Mouse (Mus musculus): ENCODE data around the gene Ctrl. TPM values are rescaled to one million over a fixed set of nuclear protein-coding genes. Genes with fewer than 3 reads are reported as not detected.
"Not testable (repeated sequence)": the region's sequence is repeated elsewhere in the genome, so short reads cannot be mapped to it uniquely, and the experiment has no call there.

The Ctrl gene
- 1 to 10 TPM; 3.0 to 4.1 (median 3.4) TPM for polyA plus RNA-seq (2017; shearing (Covaris generic))

- no peak for ATAC-seq
Measured at GRCm38 (mm10) chr8:105933762-105934161, at the start of gene Ctrl. TSS of gene Ctrl (minus strand) at chr8:105933862.

- not testable (repeated sequence) for ATAC-seq
Measured at GRCm38 (mm10) chr8:105983406-105983805, 49.7 kb upstream of the Ctrl start.

GRCm38 (mm10) chr8:105981146-105981545 lies 47.5 kb upstream of the Ctrl start:
- ATAC-seq = no peak

GRCm38 (mm10) chr8:105979325-105979724 lies 45.7 kb upstream of the Ctrl start, which contains the start of gene Dpep3:
TSS of gene Dpep3 (minus strand) at chr8:105979429.
- ATAC-seq = no peak

GRCm38 (mm10) chr8:105975363-105975762 lies 41.7 kb upstream of the Ctrl start:
- no peak for ATAC-seq

GRCm38 (mm10) chr8:105971019-105971720 lies 37.5 kb upstream of the Ctrl start:
- ATAC-seq = no peak

GRCm38 (mm10) chr8:105969367-105969766 lies 35.7 kb upstream of the Ctrl start:
- ATAC-seq = no peak

- ATAC-seq = no peak
Measured at GRCm38 (mm10) chr8:105966692-105967311, 33.1 kb upstream of the Ctrl start.

GRCm38 (mm10) chr8:105965905-105966341 lies 32.3 kb upstream of the Ctrl start, which contains the start of gene Slc12a4:
TSS of gene Slc12a4 (minus strand) at chr8:105966097.
- peak; percentile 80 for ATAC-seq

GRCm38 (mm10) chr8:105965266-105965904 lies 31.7 kb upstream of the Ctrl start:
- ATAC-seq = peak; percentile 81

GRCm38 (mm10) chr8:105964506-105965265 lies 31.0 kb upstream of the Ctrl start:
- no peak for ATAC-seq

- ATAC-seq = no peak
Measured at GRCm38 (mm10) chr8:105961536-105961935, 27.9 kb upstream of the Ctrl start.

GRCm38 (mm10) chr8:105961101-105961500 lies 27.4 kb upstream of the Ctrl start:
- ATAC-seq = no peak

- ATAC-seq = no peak
Measured at GRCm38 (mm10) chr8:105959350-105959749, 25.7 kb upstream of the Ctrl start.

GRCm38 (mm10) chr8:105957813-105958212 lies 24.2 kb upstream of the Ctrl start:
- ATAC-seq = no peak

- no peak for ATAC-seq
Measured at GRCm38 (mm10) chr8:105956556-105956955, 22.9 kb upstream of the Ctrl start.

GRCm38 (mm10) chr8:105951057-105951659 lies 17.5 kb upstream of the Ctrl start:
- ATAC-seq = no peak

GRCm38 (mm10) chr8:105949350-105949749 lies 15.7 kb upstream of the Ctrl start:
- no peak for ATAC-seq

GRCm38 (mm10) chr8:105943321-105943739 lies 9.7 kb upstream of the Ctrl start, which contains the start of gene Lcat:
TSS of gene Lcat (minus strand) at chr8:105943382.
- ATAC-seq = no peak

GRCm38 (mm10) chr8:105942542-105942941 lies 8.9 kb upstream of the Ctrl start:
- ATAC-seq = no peak

- ATAC-seq = no peak
Measured at GRCm38 (mm10) chr8:105942026-105942425, 8.4 kb upstream of the Ctrl start.

GRCm38 (mm10) chr8:105938306-105938669 lies 4.6 kb upstream of the Ctrl start, which contains the start of gene Psmb10:
TSS of gene Psmb10 (minus strand) at chr8:105938444.
- ATAC-seq = peak; percentile 23
